16 mouse cellular contexts compared by ENCODE assay signal in genomic region chr7:111084443-111084842, GRCm38 (mm10). TPM values are rescaled to one million over a fixed set of nuclear protein-coding genes. Genes with fewer than 3 reads are reported as not detected.
DNase-seq lines count a peak whose midpoint lies in the region; ATAC-seq lines count a peak whose summit lies in the region.
"Had no signal": no experiment of that assay in that cellular context is flagged by ENCODE, and none has a peak within 500 bp of the region (broad histone marks: within the 10 kb centered on the region; RNA-seq: fewer than 3 reads in every experiment).

No protein-coding gene starts in this region.

- H3K4me1 ChIP-seq in hindbrain, embryonic 14.5 days (replicated peaks; ENCODE audit: control insufficient read depth, insufficient read depth, low read length): peaks cover 24% of the 10 kb centered on the region
- H3K4me1 ChIP-seq in hindbrain, embryonic 10.5 days (replicated peaks): peaks cover 25% of the 10 kb centered on the region
- peaks cover 19% of the 10 kb centered on the region for H3K4me1 ChIP-seq in midbrain, embryonic 11.5 days (ENCODE audit: control insufficient read depth, insufficient read depth, low read length)
- H3K4me1 ChIP-seq in midbrain, embryonic 16.5 days (ENCODE audit: control insufficient read depth, insufficient read depth, low read length): peaks cover 23% of the 10 kb centered on the region
- peaks cover 43% of the 10 kb centered on the region for H3K4me1 ChIP-seq in liver, embryonic 12.5 days

- no peak for ATAC-seq in hindbrain, embryonic 14.5 days (ENCODE audit: low FRiP score)
- no peak for ATAC-seq in midbrain, embryonic 11.5 days (ENCODE audit: low FRiP score)
- ATAC-seq in midbrain, embryonic 16.5 days: no peak
- ATAC-seq in liver, embryonic 12.5 days: no peak

- no peaks in the 10 kb centered on the region for H3K27me3 ChIP-seq in hindbrain, embryonic 14.5 days (ENCODE audit: control insufficient read depth, insufficient read depth, low read length)
- no peaks in the 10 kb centered on the region for H3K27me3 ChIP-seq in hindbrain, embryonic 10.5 days (ENCODE audit: insufficient read depth, poor library complexity, severe bottlenecking)
- no peaks in the 10 kb centered on the region for H3K27me3 ChIP-seq in midbrain, embryonic 11.5 days (ENCODE audit: control insufficient read depth, insufficient read depth, low read length)
- no peaks in the 10 kb centered on the region for H3K27me3 ChIP-seq in midbrain, embryonic 16.5 days (ENCODE audit: control insufficient read depth, insufficient read depth, low read depth, low read length)
- no peaks in the 10 kb centered on the region for H3K27me3 ChIP-seq in liver, embryonic 12.5 days (replicated peaks)
- H3K27me3 ChIP-seq: embryonic facial prominence, embryonic 13.5 days; lung, embryonic 15.5 days; midbrain, embryonic 12.5 days; stomach, embryonic 15.5 days had no signal

- 51% methylated on average over 2 of the region's 2 CpGs for WGBS in hindbrain, embryonic 14.5 days
- WGBS in hindbrain, embryonic 10.5 days: 93% methylated on average over 2 of the region's 2 CpGs
- WGBS in midbrain, embryonic 11.5 days: 91% methylated on average over 2 of the region's 2 CpGs
- WGBS in midbrain, embryonic 16.5 days: 39% methylated on average over 2 of the region's 2 CpGs
- WGBS in liver, embryonic 12.5 days (ENCODE audit: insufficient replicate concordance): 60% methylated on average over 2 of the region's 2 CpGs

- no peak for DNase-seq in hindbrain, embryonic 14.5 days (ENCODE audit: low spot score)
- DNase-seq in hindbrain, embryonic 10.5 days (ENCODE audit: low spot score): no peak
- peak; percentile 77 for DNase-seq in midbrain, embryonic 11.5 days (ENCODE audit: low spot score, missing footprints)
- no peak for DNase-seq in right cerebral cortex, postnatal 36 days (ENCODE audit: low spot score in 2 of 2)
- DNase-seq in heart, adult 8-10 months (ENCODE audit: low spot score): no peak
- DNase-seq: adrenal gland, postnatal 10 days; heart, postnatal 36 days; right cerebral cortex, postnatal 4 days; thymus, postnatal 4 days had no signal

- H3K9me3 ChIP-seq in hindbrain, embryonic 14.5 days (ENCODE audit: control insufficient read depth, low read length): no peaks in the 10 kb centered on the region
- H3K9me3 ChIP-seq in hindbrain, embryonic 10.5 days: no peaks in the 10 kb centered on the region
- H3K9me3 ChIP-seq in midbrain, embryonic 11.5 days (ENCODE audit: control insufficient read depth, low read length): no peaks in the 10 kb centered on the region
- no peaks in the 10 kb centered on the region for H3K9me3 ChIP-seq in midbrain, embryonic 16.5 days (replicated peaks; ENCODE audit: control insufficient read depth, low read length, poor library complexity, severe bottlenecking)
- H3K9me3 ChIP-seq in liver, embryonic 12.5 days (replicated peaks): no peaks in the 10 kb centered on the region
- H3K9me3 ChIP-seq: embryonic facial prominence, embryonic 13.5 days; heart, embryonic 10.5 days; lung, embryonic 15.5 days; midbrain, embryonic 12.5 days; stomach, embryonic 15.5 days had no signal

- no peak overlapping the region for H3K9ac ChIP-seq in hindbrain, embryonic 14.5 days
- H3K9ac ChIP-seq in midbrain, embryonic 11.5 days (ENCODE audit: low read length): no peak overlapping the region
- no peak overlapping the region for H3K9ac ChIP-seq in midbrain, embryonic 16.5 days (ENCODE audit: low read depth, low read length)
- H3K9ac ChIP-seq in liver, embryonic 12.5 days: no peak overlapping the region
- H3K9ac ChIP-seq: lung, embryonic 15.5 days; stomach, embryonic 15.5 days had no signal

- H3K27ac ChIP-seq in hindbrain, embryonic 14.5 days: peak overlapping the region; percentile 35
- no peak overlapping the region for H3K27ac ChIP-seq in hindbrain, embryonic 10.5 days
- H3K27ac ChIP-seq in midbrain, embryonic 11.5 days (ENCODE audit: low read depth, low read length): no peak overlapping the region
- H3K27ac ChIP-seq in midbrain, embryonic 16.5 days (ENCODE audit: low read length): no peak overlapping the region
- H3K27ac ChIP-seq in liver, embryonic 12.5 days: peak overlapping the region; percentile 75

- H3K4me3 ChIP-seq in hindbrain, embryonic 14.5 days (replicated peaks; ENCODE audit: low read length): no peak overlapping the region
- no peak overlapping the region for H3K4me3 ChIP-seq in hindbrain, embryonic 10.5 days
- no peak overlapping the region for H3K4me3 ChIP-seq in midbrain, embryonic 11.5 days (ENCODE audit: low read depth, low read length)
- H3K4me3 ChIP-seq in midbrain, embryonic 16.5 days (ENCODE audit: low read depth, low read length): no peak overlapping the region
- H3K4me3 ChIP-seq in liver, embryonic 12.5 days: no peak overlapping the region

- H3K36me3 ChIP-seq in hindbrain, embryonic 14.5 days (replicated peaks; ENCODE audit: control insufficient read depth, insufficient read depth): peaks cover 21% of the 10 kb centered on the region
- H3K36me3 ChIP-seq in hindbrain, embryonic 10.5 days: peaks cover 23% of the 10 kb centered on the region
- peaks cover 14% of the 10 kb centered on the region for H3K36me3 ChIP-seq in midbrain, embryonic 11.5 days (ENCODE audit: control insufficient read depth, insufficient read depth, low read length)
- H3K36me3 ChIP-seq in midbrain, embryonic 16.5 days (ENCODE audit: control insufficient read depth, insufficient read depth, low read length): peaks cover 9% of the 10 kb centered on the region; the same call in 1 of the 2 replicates
- peaks cover 25% of the 10 kb centered on the region for H3K36me3 ChIP-seq in liver, embryonic 12.5 days

- H3K4me2 ChIP-seq in hindbrain, embryonic 14.5 days (replicated peaks): peak overlapping the region; percentile 28; the same call in 1 of the 2 replicates
- H3K4me2 ChIP-seq in midbrain, embryonic 11.5 days: no peak overlapping the region
- no peak overlapping the region for H3K4me2 ChIP-seq in midbrain, embryonic 16.5 days (ENCODE audit: low read length)
- H3K4me2 ChIP-seq in liver, embryonic 12.5 days: peak overlapping the region; percentile 42

RNA-seq across cellular contexts. Expression of gene Eif4g2, which starts 1.6 kb away (rescaled TPM):
- polyA plus RNA-seq in hindbrain, embryonic 14.5 days (2014; fragmentation: Nextera tagmentation; extraction: Ambion mirVana): 1,292 and 1,526 TPM in 2 replicates
- 1,372 and 1,373 TPM in 2 replicates for polyA plus RNA-seq in hindbrain, embryonic 10.5 days (2016; fragmentation: Nextera tagmentation; extraction: Ambion mirVana)
- polyA plus RNA-seq in midbrain, embryonic 11.5 days (2014; fragmentation: Nextera tagmentation; extraction: Ambion mirVana): 2,057 and 2,255 TPM in 2 replicates
- 1,168 and 1,270 TPM in 2 replicates for polyA plus RNA-seq in midbrain, embryonic 16.5 days (2015; fragmentation: Nextera tagmentation; extraction: Ambion mirVana)
- polyA plus RNA-seq in liver, embryonic 12.5 days (2016; fragmentation: Nextera tagmentation; extraction: Ambion mirVana): 687 and 693 TPM in 2 replicates
- 1,000 to 10,000 TPM in 3 of 4 experiments, 100 to 1,000 TPM in 1; 989 to 1,111 (median 1,090) TPM for total RNA-seq in heart, adult 8-10 months (2022)

RNA-seq across cellular contexts. Expression of gene Ctr9, which starts 55.7 kb away (rescaled TPM):
- 75.0 TPM in 2 replicates for polyA plus RNA-seq in hindbrain, embryonic 14.5 days (2014; fragmentation: Nextera tagmentation; extraction: Ambion mirVana)
- 71.1 and 77.3 TPM in 2 replicates for polyA plus RNA-seq in hindbrain, embryonic 10.5 days (2016; fragmentation: Nextera tagmentation; extraction: Ambion mirVana)
- 84.2 and 92.4 TPM in 2 replicates for polyA plus RNA-seq in midbrain, embryonic 11.5 days (2014; fragmentation: Nextera tagmentation; extraction: Ambion mirVana)
- 81.8 and 89.3 TPM in 2 replicates for polyA plus RNA-seq in midbrain, embryonic 16.5 days (2015; fragmentation: Nextera tagmentation; extraction: Ambion mirVana)
- polyA plus RNA-seq in liver, embryonic 12.5 days (2016; fragmentation: Nextera tagmentation; extraction: Ambion mirVana): 40.3 and 40.5 TPM in 2 replicates
- 10 to 100 TPM; 11.3 to 18.2 (median 12.9) TPM for total RNA-seq in heart, adult 8-10 months (2022)

Comparison
In these comparisons a context has a peak if more than half of its experiments do, and no peak if none do; other contexts are left out.
1. H3K27ac ChIP-seq: peak in hindbrain, embryonic 14.5 days (single experiment) and liver, embryonic 12.5 days (single experiment); none in hindbrain, embryonic 10.5 days (single experiment), midbrain, embryonic 11.5 days (single experiment) and midbrain, embryonic 16.5 days (single experiment).
2. H3K4me2 ChIP-seq: peak in hindbrain, embryonic 14.5 days (single experiment) and liver, embryonic 12.5 days (single experiment); none in midbrain, embryonic 11.5 days (single experiment) and midbrain, embryonic 16.5 days (single experiment).